Mouse (Mus musculus) retina, postnatal 1 day (tissue): Measurements from ENCODE around the gene Zmym1.
A peak's percentile ranks its signal among the peaks of the same experiment; 100 is the strongest.
"Not testable (repeated sequence)": the region's sequence is repeated elsewhere in the genome, so short reads cannot be mapped to it uniquely, and the experiment has no call there.

Experiments used
- DNase-seq: peaks from one replicate; pipeline ENCODE4 v3.0.0-alpha.2; 2012

Gene Zmym1

GRCm38 (mm10) chr4:127060585-127061290, at the start of gene Zmym1:
Gene Zmym1, minus strand, starts transcription at chr4:127061152.
- peak; percentile 93 for DNase-seq

- no peak for DNase-seq
Observed at GRCm38 (mm10) chr4:127110570-127110969, 49.6 kb upstream of the Zmym1 start.

- no peak for DNase-seq
Observed at GRCm38 (mm10) chr4:127107566-127107965, 46.6 kb upstream of the Zmym1 start.

- DNase-seq: not testable (repeated sequence)
Observed at GRCm38 (mm10) chr4:127099552-127099951, 38.6 kb upstream of the Zmym1 start.

- DNase-seq: no peak
Observed at GRCm38 (mm10) chr4:127095090-127095489, 34.1 kb upstream of the Zmym1 start.

GRCm38 (mm10) chr4:127091188-127091587, 30.2 kb upstream of the Zmym1 start:
- no peak for DNase-seq

GRCm38 (mm10) chr4:127085761-127086160, 24.8 kb upstream of the Zmym1 start:
- DNase-seq: no peak

GRCm38 (mm10) chr4:127083131-127083530, 22.2 kb upstream of the Zmym1 start:
- DNase-seq: no peak

GRCm38 (mm10) chr4:127080806-127081205, 19.9 kb upstream of the Zmym1 start:
- DNase-seq: no peak

- DNase-seq: peak; percentile 98
Observed at GRCm38 (mm10) chr4:127076875-127077548, 16.1 kb upstream of the Zmym1 start, which contains the start of gene Zmym6. Gene Zmym6, plus strand, starts transcription at chr4:127077383.

- no peak for DNase-seq
Observed at GRCm38 (mm10) chr4:127074915-127075314, 14.0 kb upstream of the Zmym1 start.

GRCm38 (mm10) chr4:127064051-127064450, 3.1 kb upstream of the Zmym1 start:
- DNase-seq: no peak

GRCm38 (mm10) chr4:127054522-127055198, 6.3 kb downstream of the Zmym1 start:
- DNase-seq: no peak

GRCm38 (mm10) chr4:127053071-127053470, 7.9 kb downstream of the Zmym1 start:
- DNase-seq: no peak

- no peak for DNase-seq
Observed at GRCm38 (mm10) chr4:127051121-127051520, 9.8 kb downstream of the Zmym1 start.

- DNase-seq: no peak
Observed at GRCm38 (mm10) chr4:127043540-127043939, 17.4 kb downstream of the Zmym1 start.

- no peak for DNase-seq
Observed at GRCm38 (mm10) chr4:127039871-127040483, 21.0 kb downstream of the Zmym1 start.

GRCm38 (mm10) chr4:127038828-127039349, 22.1 kb downstream of the Zmym1 start:
- DNase-seq: no peak

GRCm38 (mm10) chr4:127037908-127038827, 22.8 kb downstream of the Zmym1 start:
- no peak for DNase-seq

GRCm38 (mm10) chr4:127037158-127037557, 23.8 kb downstream of the Zmym1 start:
- DNase-seq: no peak

- DNase-seq: peak; percentile 80
Observed at GRCm38 (mm10) chr4:127027228-127028190, 33.4 kb downstream of the Zmym1 start.
